Mouse (Mus musculus) heart, embryonic 16.5 days (tissue): ENCODE data around the gene Efcab3. TPM values are rescaled to one million over a fixed set of nuclear protein-coding genes. Genes with fewer than 3 reads are reported as not detected.
A peak's percentile ranks its signal among the peaks of the same experiment; 100 is the strongest.
"Not testable (repeated sequence)": the region's sequence is repeated elsewhere in the genome, so short reads cannot be mapped to it uniquely, and the experiment has no call there.

Experiments used
- ATAC-seq: fragments of 200-750 bp; cut with Nextera tagmentation; replicated peaks from 2 replicates; pipeline ENCODE4 v1.8.0; 2017; ENCODE audit warnings: moderate number of reproducible peaks; ENCODE audit not compliant: insufficient read depth, low FRiP score; ENCODE audit errors: extremely low read depth
- H3K27ac ChIP-seq: fragments of 300-500 bp; sonication (generic); 2 replicates; pipeline ENCODE4 v1.5.1; 2014; ENCODE audit warnings: mild to moderate bottlenecking, low read length, control low read depth, moderate library complexity
- H3K27me3 ChIP-seq: fragments of 300-500 bp; sonication (generic); 2 replicates; pipeline ENCODE4 v1.6.1; 2014; ENCODE audit warnings: low read length, mixed read lengths; ENCODE audit not compliant: control insufficient read depth, insufficient read depth
- H3K36me3 ChIP-seq: fragments of 300-500 bp; sonication (generic); 2 replicates; pipeline ENCODE4 v1.6.1; 2014; ENCODE audit not compliant: control insufficient read depth, insufficient read depth
- H3K4me1 ChIP-seq: fragments of 300-500 bp; sonication (generic); 2 replicates; pipeline ENCODE4 v1.6.1; 2014; ENCODE audit warnings: low read length, mixed read lengths; ENCODE audit not compliant: control insufficient read depth, insufficient read depth
- H3K4me2 ChIP-seq: fragments of 300-500 bp; sonication (generic); 2 replicates; pipeline ENCODE4 v1.6.1; 2014; ENCODE audit warnings: low read depth, mild to moderate bottlenecking, control low read depth, low read length
- H3K4me3 ChIP-seq: fragments of 300-500 bp; sonication (generic); 2 replicates; pipeline ENCODE4 v1.5.1; 2014; ENCODE audit warnings: mild to moderate bottlenecking, control low read depth, low read length
- H3K9ac ChIP-seq: fragments of 300-500 bp; sonication (generic); 2 replicates; pipeline ENCODE4 v1.6.1; 2014; ENCODE audit warnings: low read length, control low read depth
- H3K9me3 ChIP-seq: fragments of 300-500 bp; sonication (generic); replicated peaks from 2 replicates; pipeline ENCODE4 v1.6.1; 2016; ENCODE audit warnings: low read length; ENCODE audit not compliant: control insufficient read depth
- WGBS: fragments of 180-500 bp; shearing (Covaris S2); extraction: QIAGEN DNeasy Blood & Tissue Kit; methylation state at CpG from one replicate; pipeline ENCODE4 v1.1.7; 2014; 5-methylcytosine and 5-hydroxymethylcytosine counted together
- polyA plus RNA-seq: library from polyadenylated mRNA; unstranded; fragments of >200 nt; fragmentation: Nextera tagmentation; extraction: Ambion mirVana; gene quantifications from 2 replicates; pipeline ENCODE4 v1.2.1, GENCODE M21; 2015

Gene Efcab3
- polyA plus RNA-seq, 1 experiment from 2014 or later: not detected

DNA sequence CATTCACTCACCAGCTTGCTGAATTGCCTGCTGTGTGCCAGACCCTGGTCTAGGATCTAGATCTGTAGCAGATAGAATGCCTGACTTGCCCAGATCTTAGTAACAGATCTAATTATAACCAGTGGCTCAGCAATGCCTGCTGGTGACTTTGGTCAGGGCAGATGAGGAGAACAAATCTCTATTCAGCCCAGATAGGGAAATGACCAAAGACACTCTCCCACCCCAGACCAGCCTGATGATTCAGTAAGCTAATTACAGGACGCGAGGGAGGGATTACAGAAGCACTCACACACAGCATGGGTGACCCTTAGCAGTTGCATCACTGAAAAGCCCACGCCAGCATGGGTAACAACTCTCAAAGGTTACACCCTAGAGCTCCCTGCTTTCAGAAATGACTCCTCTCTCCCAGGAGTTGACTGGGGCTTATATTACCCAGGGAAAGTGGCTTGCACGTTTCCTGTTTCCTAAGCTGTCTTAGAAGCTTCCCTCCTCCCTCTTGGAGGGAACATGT is 57.2 kb downstream of the Efcab3 start:
- no peak overlapping the region for H3K9ac ChIP-seq
- H3K4me2 ChIP-seq: no peak overlapping the region
- H3K36me3 ChIP-seq: no peaks in the 10 kb centered on the region
- ATAC-seq: no peak
- WGBS: 23% methylated on average over 4 of the region's 4 CpGs
- no peak overlapping the region for H3K27ac ChIP-seq
- H3K4me1 ChIP-seq: no peaks in the 10 kb centered on the region
- no peaks in the 10 kb centered on the region for H3K27me3 ChIP-seq
- H3K9me3 ChIP-seq: peaks cover 3% of the 10 kb centered on the region; the same call in 1 of the 2 replicates
- H3K4me3 ChIP-seq: no peak overlapping the region

DNA sequence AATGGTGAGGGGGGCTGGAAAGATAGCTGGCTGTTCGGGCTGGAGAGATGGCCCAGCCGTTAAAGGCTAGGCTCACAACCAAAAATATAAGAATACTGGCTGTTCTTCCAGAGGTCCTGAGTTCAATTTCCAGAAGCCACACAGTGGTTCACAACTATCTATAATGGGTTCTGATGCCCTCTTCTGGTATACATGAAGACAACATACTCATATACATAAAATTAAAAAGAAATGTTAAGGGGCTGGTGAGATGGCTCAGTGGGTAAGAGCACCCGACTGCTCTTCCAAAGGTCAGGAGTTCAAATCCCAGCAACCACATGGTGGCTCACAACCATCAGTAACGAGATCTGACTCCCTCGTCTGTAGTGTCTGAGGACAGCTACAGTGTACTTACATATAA is 58.4 kb downstream of the Efcab3 start:
- H3K9me3 ChIP-seq, H3K4me1 ChIP-seq, H3K4me2 ChIP-seq, ATAC-seq, H3K27me3 ChIP-seq, H3K9ac ChIP-seq, H3K27ac ChIP-seq, H3K36me3 ChIP-seq, H3K4me3 ChIP-seq: not testable (repeated sequence)
- 74% methylated on average over 5 of the region's 5 CpGs for WGBS

DNA sequence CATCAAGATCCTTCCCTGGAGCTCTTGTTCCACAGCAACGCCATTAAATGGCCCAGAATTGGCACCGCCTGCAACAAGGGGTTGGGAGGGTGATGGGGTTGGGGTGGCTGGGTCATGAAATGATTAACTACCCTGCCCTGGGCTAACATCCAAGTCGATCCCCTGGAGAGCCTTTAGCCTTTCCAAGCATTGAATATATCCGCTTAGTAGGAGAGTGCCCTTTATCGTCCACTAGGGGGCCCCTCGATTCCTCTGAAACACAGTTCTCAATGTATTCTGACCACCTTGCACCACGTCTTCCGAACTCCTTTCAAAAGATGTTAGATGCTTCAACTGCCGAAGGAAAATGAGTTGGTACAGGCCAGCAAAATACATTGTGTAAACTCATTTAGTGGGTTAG is 60.6 kb downstream of the Efcab3 start:
- Histone ChIP-seq H3K9me3 (peaks cover 3% of the 10 kb centered on the region; the same call in 1 of the 2 replicates), H3K27me3 (no peaks in the 10 kb centered on the region), H3K36me3 (peaks cover 3% of the 10 kb centered on the region; the same call in 1 of the 2 replicates), H3K9ac (no peak overlapping the region), H3K27ac (no peak overlapping the region), H3K4me2 (no peak overlapping the region), H3K4me1 (peaks cover 9% of the 10 kb centered on the region), H3K4me3 (no peak overlapping the region)
- ATAC-seq: no peak
- 7% methylated on average over 9 of the region's 9 CpGs for WGBS

DNA sequence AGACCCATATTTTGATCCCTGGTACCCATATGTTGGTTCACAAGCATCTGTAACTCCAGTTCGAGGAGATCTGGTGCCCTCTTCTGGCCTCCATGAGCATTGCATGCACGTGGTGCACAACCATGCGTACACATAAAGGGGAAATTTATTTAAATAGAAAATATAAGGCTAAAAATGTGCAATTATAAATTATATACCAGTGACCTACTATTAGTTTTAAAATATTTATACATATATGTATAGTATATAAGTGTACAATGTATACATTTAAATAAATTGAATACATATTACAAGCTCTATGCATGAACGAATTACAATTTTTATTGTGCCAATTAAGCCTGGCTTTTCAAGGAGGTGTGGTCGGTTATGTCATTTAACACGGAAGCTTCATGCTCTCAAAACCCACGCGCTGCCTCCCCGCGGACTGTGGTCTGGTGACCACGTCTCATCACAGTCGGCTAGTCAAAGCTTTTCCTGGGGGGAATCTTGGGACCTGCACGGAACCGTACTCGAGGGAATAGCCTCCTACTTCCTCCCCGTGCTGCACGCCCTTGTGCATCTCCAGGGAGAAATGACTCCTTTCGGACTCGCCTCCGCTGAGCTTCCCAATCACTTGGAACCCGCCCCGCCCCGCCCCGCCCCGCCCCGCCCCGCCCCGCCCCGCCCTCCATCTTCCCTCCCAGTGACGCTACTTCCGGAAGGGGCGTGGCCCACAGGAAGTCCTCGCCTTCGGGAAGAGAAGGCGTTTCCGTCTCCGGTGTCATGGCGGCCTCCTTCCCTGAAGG is 62.5 kb downstream of the Efcab3 start, which contains the start of gene Mettl2:
Mettl2 (plus strand) TSS at position 691 of the 785 bp plus-strand sequence.
- Histone ChIP-seq H3K4me1 (peaks cover 9% of the 10 kb centered on the region), H3K27me3 (no peaks in the 10 kb centered on the region), H3K9me3 (peaks cover 3% of the 10 kb centered on the region; the same call in 1 of the 2 replicates), H3K4me2 (peak within 1 kb of the TSS; percentile 97), H3K9ac (peak within 1 kb of the TSS; percentile 70), H3K4me3 (peak within 1 kb of the TSS; percentile 86), H3K27ac (peak within 1 kb of the TSS; percentile 77), H3K36me3 (peaks cover 18% of the 10 kb centered on the region)
- WGBS: 2% methylated on average over 23 of the region's 38 CpGs
- peak; percentile 94 for ATAC-seq

DNA sequence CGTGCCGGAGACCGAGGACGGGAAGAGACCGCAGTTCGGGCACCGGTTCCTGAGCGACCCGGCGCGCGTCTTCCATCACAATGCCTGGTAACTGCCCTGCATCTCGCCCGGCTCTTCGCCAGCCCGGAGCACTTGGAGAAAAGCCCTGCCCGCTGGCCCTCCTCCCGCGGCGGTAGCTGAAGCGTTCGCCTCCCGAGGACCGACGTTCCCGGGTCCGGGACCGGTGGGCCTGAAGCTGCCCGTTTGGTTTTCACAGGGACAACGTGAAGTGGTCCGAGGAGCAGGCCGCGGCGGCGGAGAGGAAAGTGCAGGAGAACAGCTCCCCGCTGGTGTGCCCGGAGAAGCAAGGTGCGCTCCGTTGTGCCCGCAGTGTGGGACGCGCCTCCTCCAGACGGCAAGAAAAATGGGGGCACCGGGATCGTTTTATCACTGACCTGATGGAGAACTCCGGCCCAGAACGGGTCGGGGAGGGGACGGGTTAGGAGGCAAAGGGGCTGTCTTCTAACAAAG is 63.2 kb downstream of the Efcab3 start:
- H3K9me3 ChIP-seq: peaks cover 3% of the 10 kb centered on the region; the same call in 1 of the 2 replicates
- under 1% methylated on average over 42 of the region's 49 CpGs for WGBS
- H3K27me3 ChIP-seq: no peaks in the 10 kb centered on the region
- peak overlapping the region; percentile 97 for H3K4me2 ChIP-seq
- H3K4me3 ChIP-seq: peak overlapping the region; percentile 86
- no peak overlapping the region for H3K27ac ChIP-seq
- ATAC-seq: peak; percentile 16; the same call in 1 of the 2 replicates
- H3K36me3 ChIP-seq: peaks cover 22% of the 10 kb centered on the region
- peak overlapping the region; percentile 70 for H3K9ac ChIP-seq
- peaks cover 9% of the 10 kb centered on the region for H3K4me1 ChIP-seq

DNA sequence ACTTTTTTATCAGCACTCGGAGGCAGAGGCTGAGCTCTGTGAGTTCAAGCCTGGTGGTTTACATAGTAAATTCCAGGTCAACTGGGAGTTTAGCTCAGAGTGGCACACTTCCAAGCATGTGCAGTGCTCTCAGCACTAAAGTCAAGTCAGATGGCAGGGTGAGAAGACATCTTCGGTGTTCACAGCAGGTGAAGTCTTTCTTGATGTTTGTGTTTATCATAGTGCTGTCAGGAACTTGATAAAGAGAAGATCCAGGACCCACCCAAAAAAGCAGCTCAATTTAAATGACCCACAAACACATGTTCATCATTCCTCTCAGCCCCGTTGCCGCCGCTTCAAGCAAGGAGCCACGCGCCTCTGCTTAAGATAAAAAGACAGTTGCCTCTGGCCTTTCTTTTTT is 72.3 kb downstream of the Efcab3 start:
- Histone ChIP-seq H3K27me3 (no peaks in the 10 kb centered on the region), H3K36me3 (peaks cover 74% of the 10 kb centered on the region), H3K4me3 (no peak overlapping the region), H3K9me3 (no peaks in the 10 kb centered on the region), H3K27ac (no peak overlapping the region), H3K4me2 (no peak overlapping the region), H3K9ac (no peak overlapping the region), H3K4me1 (no peaks in the 10 kb centered on the region)
- 87% methylated on average over 7 of the region's 7 CpGs for WGBS
- ATAC-seq: no peak

DNA sequence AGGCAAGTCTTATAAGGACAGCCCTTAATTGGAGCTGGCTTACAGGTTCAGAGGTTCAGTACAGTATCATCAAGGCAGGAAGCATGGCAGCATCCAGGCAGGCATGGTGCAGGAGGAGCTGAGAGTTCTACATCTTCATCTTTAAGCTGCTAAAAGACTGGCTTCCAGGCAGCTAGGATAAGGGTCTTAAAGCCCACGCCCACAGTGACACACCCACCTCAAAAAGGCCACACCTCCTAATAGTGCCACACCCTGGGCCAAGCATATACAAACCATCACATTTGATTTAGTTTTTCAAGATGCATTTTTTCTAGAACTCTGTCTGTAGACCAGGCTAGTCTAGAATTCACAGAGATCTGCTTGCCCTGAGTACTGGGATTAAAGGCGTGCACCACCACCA is 73.9 kb downstream of the Efcab3 start:
- peaks cover 70% of the 10 kb centered on the region for H3K36me3 ChIP-seq
- not testable (repeated sequence) for H3K9ac ChIP-seq, H3K4me2 ChIP-seq, H3K27me3 ChIP-seq, H3K4me3 ChIP-seq, H3K4me1 ChIP-seq, ATAC-seq, H3K27ac ChIP-seq, H3K9me3 ChIP-seq
- 90% methylated on average over 2 of the region's 2 CpGs for WGBS

DNA sequence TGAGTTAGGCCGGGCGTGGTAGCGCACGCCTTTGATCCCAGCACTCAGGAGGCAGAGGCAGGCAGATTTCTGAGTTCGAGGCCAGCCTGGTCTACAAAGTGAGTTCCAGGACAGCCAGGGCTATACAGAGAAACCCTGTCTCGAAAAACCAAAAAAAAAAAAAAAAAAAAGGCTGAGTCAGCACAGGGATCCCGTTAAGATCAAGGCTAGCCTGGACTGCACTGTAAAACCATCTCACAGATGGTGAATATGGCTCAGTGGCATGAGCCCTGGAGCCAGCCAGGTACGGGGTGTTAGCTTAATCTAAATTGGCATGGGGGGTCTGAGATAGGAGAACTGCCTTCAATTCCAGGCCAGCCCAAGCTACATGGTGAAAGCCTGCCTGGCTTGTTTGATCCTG is 77.1 kb downstream of the Efcab3 start:
- not testable (repeated sequence) for H3K4me1 ChIP-seq, H3K9me3 ChIP-seq, ATAC-seq, H3K4me3 ChIP-seq, H3K27ac ChIP-seq, H3K4me2 ChIP-seq, H3K9ac ChIP-seq, H3K27me3 ChIP-seq
- WGBS: 96% methylated on average over 7 of the region's 8 CpGs
- peaks cover 42% of the 10 kb centered on the region for H3K36me3 ChIP-seq

DNA sequence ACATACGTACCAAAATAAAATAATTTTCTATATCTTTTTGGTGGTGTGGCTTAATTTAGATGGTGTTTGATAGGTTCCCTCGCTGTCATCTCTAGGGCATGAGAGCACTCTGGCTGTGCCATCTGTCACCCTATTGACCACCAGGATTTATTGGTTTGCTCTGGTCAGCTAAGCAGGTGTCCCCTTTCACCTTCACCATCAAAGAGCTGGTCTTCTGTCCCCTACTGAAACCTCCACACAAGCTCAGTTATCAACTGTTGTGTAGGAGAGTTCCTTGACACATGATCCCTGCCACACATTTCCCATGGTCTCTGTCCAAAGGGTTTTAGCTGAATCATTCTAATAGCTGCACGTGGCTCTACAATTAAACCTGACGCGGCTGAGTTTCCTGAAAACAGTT is 77.7 kb downstream of the Efcab3 start:
- H3K27ac ChIP-seq: no peak overlapping the region
- no peak overlapping the region for H3K4me3 ChIP-seq
- ATAC-seq: no peak
- H3K27me3 ChIP-seq: no peaks in the 10 kb centered on the region
- WGBS: 92% methylated on average over 5 of the region's 5 CpGs
- no peak overlapping the region for H3K9ac ChIP-seq
- no peaks in the 10 kb centered on the region for H3K4me1 ChIP-seq
- H3K4me2 ChIP-seq: no peak overlapping the region
- peaks cover 40% of the 10 kb centered on the region for H3K36me3 ChIP-seq
- H3K9me3 ChIP-seq: no peaks in the 10 kb centered on the region
